In genomic region chr8:83699566-83699965, GRCm38 (mm10) we compare ENCODE assay signal across 1 mouse cellular context.
TF ChIP-seq lines count a peak whose summit lies in the region.

No protein-coding gene starts in this region.

TF ChIP-seq in CH12.LX, 34 proteins besides CTCF, POLR2A, EP300 and RAD21 (continued from another document):
- TF ChIP-seq NRF1 (IDR thresholded peaks at IDR 0.05; ENCODE audit: low read depth, low read length) (no peak), TCF12 (IDR thresholded peaks at IDR 0.05; ENCODE audit: low read depth, low read length) (0 out of 2 replicates have a peak, but pooled peaks have one; percentile 37), USF1 (IDR thresholded peaks at IDR 0.05; ENCODE audit: low read depth, low read length) (peak; percentile 59), E2F4 (IDR thresholded peaks at IDR 0.05; ENCODE audit: insufficient replicate concordance, low read depth, low read length) (no peak), PAX5 (IDR thresholded peaks at IDR 0.05; ENCODE audit: low read length) (no peak), CHD2 (IDR thresholded peaks at IDR 0.05; ENCODE audit: low read length) (no peak), SMC3 (IDR thresholded peaks at IDR 0.05; ENCODE audit: low read depth, low read length) (no peak), JUND (conservative IDR thresholded peaks at IDR 0.05; ENCODE audit: low read depth, low read length) (no peak), TBP (conservative IDR thresholded peaks at IDR 0.05; ENCODE audit: low read depth, low read length) (peak; percentile 76; the same call in 1 of the 2 replicates), BHLHE40 (IDR thresholded peaks at IDR 0.05; ENCODE audit: low read depth, low read length) (peak; percentile 75), MXI1 (IDR thresholded peaks at IDR 0.05; ENCODE audit: low read depth, low read length) (0 out of 2 replicates have a peak, but pooled peaks have one; percentile 9), MYC (IDR thresholded peaks at IDR 0.05; ENCODE audit: low read depth, low read length) (peak; percentile 18; the same call in 1 of the 2 replicates), ZC3H11A (IDR thresholded peaks at IDR 0.05; ENCODE audit: low read depth, low read length) (no peak), ZNF384 (IDR thresholded peaks at IDR 0.05; ENCODE audit: low read depth, low read length) (no peak), SIN3A (IDR thresholded peaks at IDR 0.05; ENCODE audit: low read length) (no peak), NELFE (IDR thresholded peaks at IDR 0.05; ENCODE audit: low read depth, low read length) (no peak; the same call in 1 of the 2 replicates), UBTF (IDR thresholded peaks at IDR 0.05; ENCODE audit: low read depth, low read length) (no peak), CHD1 (IDR thresholded peaks at IDR 0.05; ENCODE audit: low read depth, low read length) (no peak; the same call in 1 of the 2 replicates), ZMIZ1 (IDR thresholded peaks at IDR 0.05; ENCODE audit: low read depth, low read length) (no peak), MAX (IDR thresholded peaks at IDR 0.05; ENCODE audit: low read length) (no peak; the same call in 1 of the 2 replicates), IRF4 (IDR thresholded peaks at IDR 0.05; ENCODE audit: low read depth, low read length) (no peak), ELF1 (IDR thresholded peaks at IDR 0.05; ENCODE audit: low read depth, low read length) (peak; percentile 79)
